Mouse (Mus musculus): Measurements from ENCODE around the gene Zbtb8os. TPM values are rescaled to one million over a fixed set of nuclear protein-coding genes. Genes with fewer than 3 reads are reported as not detected.

Gene Zbtb8os
- polyA plus RNA-seq, 2 experiments: 22.3 to 33.2 TPM

DNA sequence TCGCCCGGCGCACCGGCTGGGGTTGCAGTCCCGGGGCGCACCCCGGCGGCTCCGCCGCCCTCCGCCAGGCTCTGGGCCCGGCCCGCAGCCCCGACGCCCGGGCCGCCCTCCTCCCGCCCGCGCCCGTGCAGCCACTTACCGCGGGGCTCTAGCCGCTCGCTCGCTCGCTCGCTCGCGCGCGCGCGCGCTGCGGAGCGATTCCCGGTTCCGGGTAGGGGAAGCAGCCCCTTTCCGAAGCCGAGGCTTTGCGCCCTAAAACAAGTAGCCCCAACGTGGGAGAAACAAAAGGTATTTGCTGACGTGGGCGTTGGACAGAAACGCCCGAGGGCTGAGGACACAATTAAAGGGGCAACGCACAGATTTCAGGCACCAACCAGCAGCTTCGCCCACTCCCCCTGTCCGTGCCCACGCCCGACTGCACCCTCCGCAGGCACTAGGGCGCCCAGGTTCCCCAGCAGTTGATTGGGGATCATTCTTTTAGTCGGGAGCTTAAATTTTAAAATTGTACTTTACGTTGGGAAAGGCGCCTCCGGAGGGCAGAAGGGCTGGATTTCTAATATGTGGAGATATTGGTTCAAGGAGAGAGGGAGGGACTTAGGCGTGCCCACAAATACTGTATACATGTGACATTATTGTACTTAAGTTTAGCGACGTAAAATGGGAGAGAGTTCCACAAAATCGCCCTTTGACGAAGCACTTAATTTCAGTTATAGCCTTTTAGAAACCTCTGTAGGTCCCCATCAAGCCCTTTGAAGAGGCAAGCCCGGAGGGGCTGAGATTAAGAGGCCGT is 42.3 kb downstream of the Zbtb8os start, which contains the start of gene Zbtb8a:
Gene Zbtb8a, minus strand, starts transcription at position 516 of the 790 bp plus-strand sequence.
- Histone ChIP-seq H3K36me3 (replicated peaks; ENCODE audit: control insufficient read depth, insufficient read depth, low read depth) (no peaks in the 10 kb centered on the region), H3K27ac (peak within 1 kb of the TSS; percentile 25; the same call in 1 of the 2 replicates), H3K4me3 (ENCODE audit: insufficient read depth in 1 of 2, low read depth in 2 of 2, low read length in 2 of 2) (peak within 1 kb of the TSS; percentile 69 to 84), H3K9ac (replicated peaks) (peak within 1 kb of the TSS; percentile 57), H3K4me2 (ENCODE audit: low read depth) (peak within 1 kb of the TSS; percentile 98), H3K27me3 (ENCODE audit: control insufficient read depth, insufficient read depth, low read length) (peaks cover 16% of the 10 kb centered on the region), H3K4me1 (replicated peaks; ENCODE audit: control insufficient read depth in 2 of 2, insufficient read depth in 2 of 2, low read length in 1 of 2) (peaks cover 5 to 9% of the 10 kb centered on the region in 2 experiments), H3K9me3 (ENCODE audit: control insufficient read depth, low read length) (no peaks in the 10 kb centered on the region)
- ATAC-seq (ENCODE audit: insufficient read depth) (peak; percentile 72), DNase-seq (ENCODE audit: low read depth in 3 of 3, low spot score in 3 of 3) (no peak)
- WGBS (ENCODE audit: insufficient replicate concordance): 2% methylated on average over 61 of the region's 65 CpGs
- TF ChIP-seq CTCF (IDR thresholded peaks at IDR 0.05; ENCODE audit: low read depth) (no peak), EP300 (IDR thresholded peaks at IDR 0.05; ENCODE audit: low read depth) (no peak)

DNA sequence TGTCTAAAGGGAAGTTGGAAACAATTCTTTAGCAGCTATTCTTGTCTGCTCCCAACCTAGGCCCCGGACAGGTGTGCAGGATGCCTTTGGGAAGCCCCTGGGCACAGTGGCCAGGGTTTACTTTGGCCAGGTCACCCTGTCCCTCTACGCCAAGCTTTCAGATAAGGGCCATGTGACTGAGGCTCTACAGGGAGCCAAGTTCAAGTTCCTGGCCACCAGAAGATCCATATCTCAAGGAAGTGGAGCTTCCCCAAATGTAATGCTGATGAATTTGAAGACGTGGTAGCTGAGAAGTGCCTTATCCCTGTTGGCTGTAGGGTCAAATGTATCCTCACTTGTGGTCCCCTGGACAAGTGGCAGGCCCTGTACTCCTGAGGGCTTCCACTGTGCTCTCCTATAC is 44.3 kb downstream of the Zbtb8os start:
- whole genome bisulfite sequencing (ENCODE audit: insufficient replicate concordance): 33% methylated on average over 3 of the region's 3 CpGs
- Histone ChIP-seq H3K4me2 (ENCODE audit: low read depth) (no peak overlapping the region), H3K27me3 (ENCODE audit: control insufficient read depth, insufficient read depth, low read length) (peaks cover 16% of the 10 kb centered on the region), H3K4me3 (ENCODE audit: insufficient read depth in 1 of 2, low read depth in 2 of 2, low read length in 2 of 2) (no peak overlapping the region), H3K9me3 (ENCODE audit: control insufficient read depth, low read length) (no peaks in the 10 kb centered on the region), H3K4me1 (replicated peaks; ENCODE audit: control insufficient read depth in 2 of 2, insufficient read depth in 2 of 2, low read length in 1 of 2) (peaks cover 2 to 10% of the 10 kb centered on the region in 2 experiments; a peak in 3 of 4 replicates), H3K36me3 (replicated peaks; ENCODE audit: control insufficient read depth, insufficient read depth, low read depth) (no peaks in the 10 kb centered on the region), H3K9ac (replicated peaks) (no peak overlapping the region), H3K27ac (no peak overlapping the region)
- no peak for DNase-seq (ENCODE audit: low read depth in 3 of 3, low spot score in 3 of 3)
- ATAC-seq (ENCODE audit: insufficient read depth): no peak
- TF ChIP-seq CTCF (IDR thresholded peaks at IDR 0.05; ENCODE audit: low read depth) (no peak), EP300 (IDR thresholded peaks at IDR 0.05; ENCODE audit: low read depth) (no peak)

DNA sequence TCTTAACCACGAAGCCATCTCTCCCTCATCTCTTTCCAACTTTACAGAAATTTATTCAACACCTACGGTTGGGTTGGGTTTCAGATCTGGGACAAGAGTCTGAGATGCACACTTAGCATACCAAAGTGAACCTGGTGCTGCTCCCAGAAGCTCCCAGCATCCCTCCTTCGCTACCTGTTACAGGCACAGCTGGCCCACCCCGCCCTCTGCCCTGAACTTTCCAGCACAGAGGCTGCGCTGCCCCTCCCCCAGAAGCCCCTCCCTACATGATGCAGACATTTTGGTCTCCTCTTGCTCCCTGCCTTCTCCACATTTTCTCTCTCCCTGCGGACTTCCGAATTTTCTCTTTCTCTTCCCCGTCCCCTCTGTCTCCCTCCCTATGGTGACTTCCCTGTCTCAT is 45.7 kb downstream of the Zbtb8os start:
- Histone ChIP-seq H3K4me1 (replicated peaks; ENCODE audit: control insufficient read depth in 2 of 2, insufficient read depth in 2 of 2, low read length in 1 of 2) (peaks cover 9 to 15% of the 10 kb centered on the region in 2 experiments), H3K27ac (no peak overlapping the region), H3K36me3 (replicated peaks; ENCODE audit: control insufficient read depth, insufficient read depth, low read depth) (no peaks in the 10 kb centered on the region), H3K9ac (replicated peaks) (no peak overlapping the region), H3K9me3 (ENCODE audit: control insufficient read depth, low read length) (no peaks in the 10 kb centered on the region), H3K4me2 (ENCODE audit: low read depth) (no peak overlapping the region), H3K27me3 (ENCODE audit: control insufficient read depth, insufficient read depth, low read length) (peaks cover 16% of the 10 kb centered on the region), H3K4me3 (ENCODE audit: insufficient read depth in 1 of 2, low read depth in 2 of 2, low read length in 2 of 2) (no peak overlapping the region)
- no peak for ATAC-seq (ENCODE audit: insufficient read depth)
- TF ChIP-seq CTCF (IDR thresholded peaks at IDR 0.05; ENCODE audit: low read depth) (no peak), EP300 (IDR thresholded peaks at IDR 0.05; ENCODE audit: low read depth) (no peak)
- 68% methylated on average over 8 of the region's 8 CpGs for WGBS (ENCODE audit: insufficient replicate concordance)
- no peak for DNase-seq (ENCODE audit: low read depth in 3 of 3, low spot score in 3 of 3)

DNA sequence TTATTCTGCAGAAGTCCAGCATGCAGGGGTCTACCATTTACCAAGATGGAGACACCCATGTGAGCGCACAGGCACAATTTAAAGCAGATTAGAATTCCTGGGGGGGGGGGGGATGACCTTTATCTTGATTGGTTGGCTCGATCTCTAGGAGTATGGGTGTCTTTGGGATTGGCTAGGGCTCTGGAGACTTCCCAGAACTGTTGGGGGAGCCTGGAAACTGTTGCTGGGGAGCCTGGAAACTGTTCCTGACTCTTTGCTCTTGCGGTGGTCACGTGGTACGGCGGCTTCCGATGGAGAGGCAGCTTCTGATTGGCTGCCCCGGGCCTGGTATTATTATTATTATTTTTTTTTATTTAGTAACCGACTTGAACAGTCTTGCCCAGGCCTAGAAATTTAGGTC is 46.5 kb downstream of the Zbtb8os start:
- no peak overlapping the region for H3K4me3 ChIP-seq (ENCODE audit: insufficient read depth in 1 of 2, low read depth in 2 of 2, low read length in 2 of 2)
- no peaks in the 10 kb centered on the region for H3K36me3 ChIP-seq (replicated peaks; ENCODE audit: control insufficient read depth, insufficient read depth, low read depth)
- H3K9ac ChIP-seq (replicated peaks): no peak overlapping the region
- H3K27me3 ChIP-seq (ENCODE audit: control insufficient read depth, insufficient read depth, low read length): peaks cover 16% of the 10 kb centered on the region
- no peak overlapping the region for H3K27ac ChIP-seq
- no peaks in the 10 kb centered on the region for H3K9me3 ChIP-seq (ENCODE audit: control insufficient read depth, low read length)
- no peak overlapping the region for H3K4me2 ChIP-seq (ENCODE audit: low read depth)
- H3K4me1 ChIP-seq (replicated peaks; ENCODE audit: control insufficient read depth in 2 of 2, insufficient read depth in 2 of 2, low read length in 1 of 2): peaks cover 15 to 20% of the 10 kb centered on the region in 2 experiments
- ATAC-seq (ENCODE audit: insufficient read depth) (no peak), DNase-seq (ENCODE audit: low read depth in 3 of 3, low spot score in 3 of 3) (no peak)
- 71% methylated on average over 9 of the region's 9 CpGs for WGBS (ENCODE audit: insufficient replicate concordance)
- TF ChIP-seq EP300 (IDR thresholded peaks at IDR 0.05; ENCODE audit: low read depth) (no peak), CTCF (IDR thresholded peaks at IDR 0.05; ENCODE audit: low read depth) (no peak)

DNA sequence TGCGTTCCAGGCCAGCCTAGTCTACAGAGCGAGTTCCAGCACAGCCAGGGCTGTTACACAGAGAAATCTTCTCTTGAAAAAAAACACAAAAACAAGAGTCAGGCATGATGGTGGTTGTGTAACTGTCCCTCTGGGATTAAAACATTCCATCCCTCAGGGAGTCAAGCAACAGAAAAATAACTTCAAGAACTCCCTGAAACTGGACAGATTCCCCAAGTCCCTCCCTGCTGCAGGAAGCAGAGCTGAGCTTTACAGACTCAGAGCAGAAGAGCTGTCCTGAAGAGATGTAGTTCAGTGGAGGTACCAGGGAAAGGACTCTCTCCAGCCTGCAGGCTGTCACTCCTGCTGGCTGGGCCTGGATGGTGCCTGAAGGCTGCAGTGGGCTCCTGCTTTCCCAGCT is 47.0 kb downstream of the Zbtb8os start:
- H3K9ac ChIP-seq (replicated peaks): no peak overlapping the region
- H3K4me1 ChIP-seq (replicated peaks; ENCODE audit: control insufficient read depth in 2 of 2, insufficient read depth in 2 of 2, low read length in 1 of 2): peaks cover 15 to 21% of the 10 kb centered on the region in 2 experiments
- H3K36me3 ChIP-seq (replicated peaks; ENCODE audit: control insufficient read depth, insufficient read depth, low read depth): no peaks in the 10 kb centered on the region
- no peak overlapping the region for H3K27ac ChIP-seq
- no peak overlapping the region for H3K4me3 ChIP-seq (ENCODE audit: insufficient read depth in 1 of 2, low read depth in 2 of 2, low read length in 2 of 2)
- H3K27me3 ChIP-seq (ENCODE audit: control insufficient read depth, insufficient read depth, low read length): peaks cover 16% of the 10 kb centered on the region
- H3K4me2 ChIP-seq (ENCODE audit: low read depth): no peak overlapping the region
- H3K9me3 ChIP-seq (ENCODE audit: control insufficient read depth, low read length): no peaks in the 10 kb centered on the region
- no peak for TF ChIP-seq EP300 (IDR thresholded peaks at IDR 0.05; ENCODE audit: low read depth)
- TF ChIP-seq CTCF (IDR thresholded peaks at IDR 0.05; ENCODE audit: low read depth): no peak
- WGBS (ENCODE audit: insufficient replicate concordance): 89% methylated on average over 2 of the region's 2 CpGs
- no peak for ATAC-seq (ENCODE audit: insufficient read depth)
- no peak for DNase-seq (ENCODE audit: low read depth in 3 of 3, low spot score in 3 of 3)

Measured in liver, embryonic 14.5 days (tissue).